Mouse (Mus musculus) myocyte (in vitro differentiated cells): Measurements from ENCODE around the gene Snai1. TPM values are rescaled to one million over a fixed set of nuclear protein-coding genes. Genes with fewer than 3 reads are reported as not detected.

Experiments
- H3K27me3 ChIP-seq: one replicate; pipeline ENCODE4 v1.6.1; 2011; ENCODE audit not compliant: control insufficient read depth, insufficient read depth, insufficient read length
- H3K36me3 ChIP-seq: one replicate; pipeline ENCODE4 v1.6.1; 2011; ENCODE audit not compliant: control insufficient read depth, insufficient read depth
- H3K4me2 ChIP-seq: one replicate; pipeline ENCODE4 v1.6.1; 2011; ENCODE audit warnings: low read depth, control low read depth
- H3K4me3 ChIP-seq: one replicate; pipeline ENCODE4 v1.5.1; 2011; ENCODE audit warnings: mild to moderate bottlenecking, control low read depth, moderate library complexity
- H3K79me2 ChIP-seq: one replicate; pipeline ENCODE4 v1.6.1; 2011; ENCODE audit not compliant: control insufficient read depth, insufficient read depth
- H3ac ChIP-seq: one replicate; pipeline ENCODE4 v1.6.1; 2011; ENCODE audit not compliant: control insufficient read depth, insufficient read length
- CEBPB ChIP-seq: IDR thresholded peaks from 2 replicates; pipeline ENCODE4 v1.6.1; 2011; ENCODE audit warnings: mild to moderate bottlenecking, moderate library complexity; ENCODE audit not compliant: poor library complexity, insufficient read depth, severe bottlenecking
- E2F4 ChIP-seq: IDR thresholded peaks from one replicate; pipeline ENCODE4 v1.6.1; 2011; ENCODE audit warnings: mild to moderate bottlenecking, control low read depth, moderate library complexity; ENCODE audit not compliant: insufficient read depth
- MAX ChIP-seq: IDR thresholded peaks from one replicate; pipeline ENCODE4 v1.6.1; 2011; ENCODE audit warnings: low read depth, mild to moderate bottlenecking, control low read depth
- MYOD1 ChIP-seq, 3 experiments: IDR thresholded peaks; one replicate each; pipeline ENCODE4 v1.6.1; 2011; ENCODE audit warnings: control low read depth in 2 of 3, low read depth in 2 of 3, mild to moderate bottlenecking in 2 of 3, moderate library complexity in 1 of 3; ENCODE audit not compliant: insufficient read length in 2 of 3, control insufficient read depth in 1 of 3
- MYOG ChIP-seq, 3 experiments: IDR thresholded peaks; one replicate each; pipeline ENCODE4 v1.6.1; 2011; ENCODE audit warnings: control low read depth in 2 of 3, low read depth in 2 of 3, mild to moderate bottlenecking in 2 of 3; ENCODE audit not compliant: insufficient read length in 2 of 3, control insufficient read depth in 1 of 3, insufficient read depth in 1 of 3
- POLR2A ChIP-seq: IDR thresholded peaks from one replicate; pipeline ENCODE4 v1.6.1; 2011; ENCODE audit warnings: low read depth, mild to moderate bottlenecking, control low read depth, moderate library complexity; ENCODE audit not compliant: insufficient read length
- POLR2AphosphoS2 ChIP-seq: IDR thresholded peaks from one replicate; pipeline ENCODE4 v1.6.1; 2011; ENCODE audit warnings: low read depth, control low read depth; ENCODE audit not compliant: insufficient read length
- REST ChIP-seq: IDR thresholded peaks from one replicate; pipeline ENCODE4 v1.6.1; 2011; ENCODE audit warnings: mild to moderate bottlenecking, control low read depth, moderate library complexity; ENCODE audit not compliant: insufficient read depth, insufficient read length
- SRF ChIP-seq: IDR thresholded peaks from one replicate; pipeline ENCODE4 v1.6.1; 2011; ENCODE audit warnings: low read depth; ENCODE audit not compliant: control insufficient read depth, insufficient read length
- TCF12 ChIP-seq: IDR thresholded peaks from one replicate; pipeline ENCODE4 v1.6.1; 2011; ENCODE audit warnings: mild to moderate bottlenecking, control low read depth; ENCODE audit not compliant: poor library complexity, insufficient read depth, severe bottlenecking
- TCF3 ChIP-seq: IDR thresholded peaks from one replicate; pipeline ENCODE4 v1.6.1; 2011; ENCODE audit warnings: low read depth, control low read depth; ENCODE audit not compliant: insufficient read length
- USF1 ChIP-seq: IDR thresholded peaks from one replicate; pipeline ENCODE4 v1.6.1; 2011; ENCODE audit warnings: low read depth, mild to moderate bottlenecking, control low read depth, moderate library complexity
- polyA plus RNA-seq: library from polyadenylated mRNA; unstranded; fragments of >200 nt; fragmentation: generic; extraction: Trizol; gene quantifications from one replicate; pipeline ENCODE4 v1.2.1, GENCODE M21; 2012; ENCODE audit warnings: missing spikeins

Snai1 gene
- 48.5 TPM for polyA plus RNA-seq

- Histone ChIP-seq H3K36me3 (no peaks in the 10 kb centered on the region), H3K27me3 (no peaks in the 10 kb centered on the region), H3K4me2 (peak within 1 kb of the TSS; percentile 98), H3K79me2 (peaks cover 33% of the 10 kb centered on the region), H3K4me3 (peak within 1 kb of the TSS; percentile 59), H3ac (peak within 1 kb of the TSS; percentile 66)
- TF ChIP-seq TCF12 (no peak), REST (no peak), MYOG (IDR thresholded peaks at IDR 0.05; ENCODE audit: control insufficient read depth in 1 of 3, insufficient read depth in 1 of 3, insufficient read length in 2 of 3, low read depth in 2 of 3) (peak; percentile 3 to 84 (median 77)), MAX (no peak), POLR2AphosphoS2 (peak; percentile 99), USF1 (peak; percentile 14), POLR2A (peak; percentile 100), MYOD1 (IDR thresholded peaks at IDR 0.05; ENCODE audit: control insufficient read depth in 1 of 3, insufficient read length in 2 of 3, low read depth in 2 of 3) (peak in 2 of 3 experiments; percentile 89 to 92), CEBPB (no peak), TCF3 (peak; percentile 29), E2F4 (no peak), SRF (no peak)
Measured at GRCm38 (mm10) chr2:167537476-167538297, at the start of gene Snai1. Gene Snai1 (plus strand): TSS chr2:167538195.

- H3K27me3 ChIP-seq = no peaks in the 10 kb centered on the region
- H3K4me2 ChIP-seq = peak overlapping the region; percentile 95
- peaks cover 8% of the 10 kb centered on the region for H3K36me3 ChIP-seq
- TF ChIP-seq MAX (peak; percentile 47), POLR2A (peak; percentile 27), TCF3 (no peak), REST (no peak), SRF (no peak), CEBPB (peak; percentile 86), USF1 (no peak), MYOG (IDR thresholded peaks at IDR 0.05; ENCODE audit: control insufficient read depth in 1 of 3, insufficient read depth in 1 of 3, insufficient read length in 2 of 3, low read depth in 2 of 3) (no peak)
- peak overlapping the region; percentile 95 for H3K4me3 ChIP-seq
- H3ac ChIP-seq = peak overlapping the region; percentile 90
- peaks cover 65% of the 10 kb centered on the region for H3K79me2 ChIP-seq
Measured at GRCm38 (mm10) chr2:167490813-167491525, 47.0 kb upstream of the Snai1 start.

GRCm38 (mm10) chr2:167491757-167492708, 46.0 kb upstream of the Snai1 start, which contains the start of gene Rnf114:
Gene Rnf114 (plus strand): TSS chr2:167492645.
- peak within 1 kb of the TSS; percentile 95 for H3K4me3 ChIP-seq
- peak; percentile 20 for TF ChIP-seq POLR2AphosphoS2
- no peak for TF ChIP-seq CEBPB
- peaks cover 8% of the 10 kb centered on the region for H3K36me3 ChIP-seq
- peak within 1 kb of the TSS; percentile 90 for H3ac ChIP-seq
- H3K4me2 ChIP-seq = peak within 1 kb of the TSS; percentile 95
- no peaks in the 10 kb centered on the region for H3K27me3 ChIP-seq
- H3K79me2 ChIP-seq = peaks cover 54% of the 10 kb centered on the region

- TF ChIP-seq MYOD1 (IDR thresholded peaks at IDR 0.05; ENCODE audit: control insufficient read depth in 1 of 3, insufficient read length in 2 of 3, low read depth in 2 of 3) = no peak
- peak; percentile 70 for TF ChIP-seq POLR2AphosphoS2
- TF ChIP-seq CEBPB = no peak
- peak; percentile 88 for TF ChIP-seq POLR2A
- no peak for TF ChIP-seq E2F4
- Histone ChIP-seq H3ac (peak within 1 kb of the TSS; percentile 90), H3K4me3 (peak within 1 kb of the TSS; percentile 95), H3K27me3 (no peaks in the 10 kb centered on the region), H3K4me2 (peak within 1 kb of the TSS; percentile 95), H3K79me2 (peaks cover 45% of the 10 kb centered on the region), H3K36me3 (no peaks in the 10 kb centered on the region)
Measured at GRCm38 (mm10) chr2:167492713-167493636, 45.0 kb upstream of the Snai1 start, which contains the start of gene Spata2. Gene Spata2 (minus strand): TSS chr2:167492887.
